Mouse (Mus musculus): Measurements from ENCODE around the gene Pakap. TPM values are rescaled to one million over a fixed set of nuclear protein-coding genes. Genes with fewer than 3 reads are reported as not detected.

The Pakap gene
- total RNA-seq, 2 experiments from 2014 or later: 19.1 to 19.2 TPM

GRCm38 (mm10) chr4:57797548-57798285 lies 229.7 kb downstream of the Pakap start:
- DNase-seq (ENCODE audit: low spot score in 2 of 2): no peak

GRCm38 (mm10) chr4:57798286-57799018 lies 230.5 kb downstream of the Pakap start:
- DNase-seq (ENCODE audit: low spot score in 2 of 2): no peak

GRCm38 (mm10) chr4:57799297-57799696 lies 231.3 kb downstream of the Pakap start:
- DNase-seq (ENCODE audit: low spot score in 2 of 2): no peak

GRCm38 (mm10) chr4:57801239-57801638 lies 233.3 kb downstream of the Pakap start:
- no peak for DNase-seq (ENCODE audit: low spot score in 2 of 2)

GRCm38 (mm10) chr4:57801986-57802385 lies 234.0 kb downstream of the Pakap start:
- no peak for DNase-seq (ENCODE audit: low spot score in 2 of 2)

GRCm38 (mm10) chr4:57802411-57802810 lies 234.4 kb downstream of the Pakap start:
- DNase-seq (ENCODE audit: low spot score in 2 of 2): no peak

GRCm38 (mm10) chr4:57804902-57805301 lies 236.9 kb downstream of the Pakap start:
- no peak for DNase-seq (ENCODE audit: low spot score in 2 of 2)

- DNase-seq (ENCODE audit: low spot score in 2 of 2): no peak
Measured at GRCm38 (mm10) chr4:57809449-57809848, 241.5 kb downstream of the Pakap start.

- no peak for DNase-seq (ENCODE audit: low spot score in 2 of 2)
Measured at GRCm38 (mm10) chr4:57812075-57812474, 244.1 kb downstream of the Pakap start.

GRCm38 (mm10) chr4:57812916-57813575 lies 245.1 kb downstream of the Pakap start:
- DNase-seq (ENCODE audit: low spot score in 2 of 2): no peak

GRCm38 (mm10) chr4:57813576-57813945 lies 245.6 kb downstream of the Pakap start:
- no peak for DNase-seq (ENCODE audit: low spot score in 2 of 2)

- DNase-seq (ENCODE audit: low spot score in 2 of 2): no peak
Measured at GRCm38 (mm10) chr4:57815355-57815754, 247.4 kb downstream of the Pakap start.

- DNase-seq (ENCODE audit: low spot score in 2 of 2): no peak
Measured at GRCm38 (mm10) chr4:57816146-57816545, 248.2 kb downstream of the Pakap start.

- DNase-seq (ENCODE audit: low spot score in 2 of 2): no peak
Measured at GRCm38 (mm10) chr4:57820839-57821374, 252.9 kb downstream of the Pakap start.

GRCm38 (mm10) chr4:57821556-57822356 lies 253.8 kb downstream of the Pakap start:
- no peak for DNase-seq (ENCODE audit: low spot score in 2 of 2)

GRCm38 (mm10) chr4:57822641-57823040 lies 254.7 kb downstream of the Pakap start:
- no peak for DNase-seq (ENCODE audit: low spot score in 2 of 2)

- no peak for DNase-seq (ENCODE audit: low spot score in 2 of 2)
Measured at GRCm38 (mm10) chr4:57824626-57825240, 256.8 kb downstream of the Pakap start.

GRCm38 (mm10) chr4:57826272-57826671 lies 258.3 kb downstream of the Pakap start:
- DNase-seq (ENCODE audit: low spot score in 2 of 2): no peak

- no peak for DNase-seq (ENCODE audit: low spot score in 2 of 2)
Measured at GRCm38 (mm10) chr4:57829131-57829530, 261.2 kb downstream of the Pakap start.

GRCm38 (mm10) chr4:57829740-57830139 lies 261.8 kb downstream of the Pakap start:
- DNase-seq (ENCODE audit: low spot score in 2 of 2): no peak

- DNase-seq (ENCODE audit: low spot score in 2 of 2): no peak
Measured at GRCm38 (mm10) chr4:57832318-57832717, 264.3 kb downstream of the Pakap start.
